Mouse (Mus musculus): ENCODE measurements around the gene Mvb12b. TPM values are rescaled to one million over a fixed set of nuclear protein-coding genes. Genes with fewer than 3 reads are reported as not detected.

Mvb12b gene
- polyA plus RNA-seq, 1 experiment from 2014 or later, result 14.0 TPM

GRCm38 (mm10) chr2:33818385-33818784 is 69.4 kb downstream of the Mvb12b start:
- no peak for DNase-seq (ENCODE audit: low spot score)
- ATAC-seq (replicated peaks; ENCODE audit: low FRiP score, low TSS enrichment, low read depth), result no peak
- Histone ChIP-seq H3K4me1 (replicated peaks; ENCODE audit: control insufficient read depth, insufficient read depth, low read length) (no peaks in the 10 kb centered on the region), H3K9ac (ENCODE audit: low read length) (no peak overlapping the region), H3K4me2 (ENCODE audit: low read length) (no peak overlapping the region), H3K36me3 (ENCODE audit: control insufficient read depth, insufficient read depth, low read length) (peaks cover 16% of the 10 kb centered on the region; the same call in 1 of the 2 replicates), H3K4me3 (ENCODE audit: low read depth, low read length) (no peak overlapping the region), H3K9me3 (ENCODE audit: control insufficient read depth, low read length) (no peaks in the 10 kb centered on the region), H3K27ac (ENCODE audit: low read depth) (no peak overlapping the region), H3K27me3 (replicated peaks; ENCODE audit: control insufficient read depth, insufficient read depth, low read length) (no peaks in the 10 kb centered on the region)
- 98% methylated on average over 2 of the region's 2 CpGs for WGBS

GRCm38 (mm10) chr2:33817663-33818346 is 69.9 kb downstream of the Mvb12b start:
- Histone ChIP-seq H3K4me3 (ENCODE audit: low read depth, low read length) (no peak overlapping the region), H3K9ac (ENCODE audit: low read length) (no peak overlapping the region), H3K27ac (ENCODE audit: low read depth) (no peak overlapping the region), H3K4me2 (ENCODE audit: low read length) (no peak overlapping the region), H3K4me1 (replicated peaks; ENCODE audit: control insufficient read depth, insufficient read depth, low read length) (no peaks in the 10 kb centered on the region), H3K36me3 (ENCODE audit: control insufficient read depth, insufficient read depth, low read length) (peaks cover 16% of the 10 kb centered on the region; the same call in 1 of the 2 replicates), H3K27me3 (replicated peaks; ENCODE audit: control insufficient read depth, insufficient read depth, low read length) (no peaks in the 10 kb centered on the region), H3K9me3 (ENCODE audit: control insufficient read depth, low read length) (no peaks in the 10 kb centered on the region)
- 78% methylated on average over 9 of the region's 9 CpGs for WGBS
- no peak for ATAC-seq (replicated peaks; ENCODE audit: low FRiP score, low TSS enrichment, low read depth)
- no peak for DNase-seq (ENCODE audit: low spot score)

GRCm38 (mm10) chr2:33817080-33817479 is 70.7 kb downstream of the Mvb12b start:
- Histone ChIP-seq H3K36me3 (ENCODE audit: control insufficient read depth, insufficient read depth, low read length) (peaks cover 16% of the 10 kb centered on the region; the same call in 1 of the 2 replicates), H3K9me3 (ENCODE audit: control insufficient read depth, low read length) (no peaks in the 10 kb centered on the region), H3K27me3 (replicated peaks; ENCODE audit: control insufficient read depth, insufficient read depth, low read length) (no peaks in the 10 kb centered on the region), H3K9ac (ENCODE audit: low read length) (no peak overlapping the region), H3K27ac (ENCODE audit: low read depth) (no peak overlapping the region), H3K4me1 (replicated peaks; ENCODE audit: control insufficient read depth, insufficient read depth, low read length) (no peaks in the 10 kb centered on the region), H3K4me2 (ENCODE audit: low read length) (no peak overlapping the region), H3K4me3 (ENCODE audit: low read depth, low read length) (no peak overlapping the region)
- no peak for ATAC-seq (replicated peaks; ENCODE audit: low FRiP score, low TSS enrichment, low read depth)
- DNase-seq (ENCODE audit: low spot score), result no peak
- WGBS, result 77% methylated on average over 4 of the region's 4 CpGs

- no peak for DNase-seq (ENCODE audit: low spot score)
- whole genome bisulfite sequencing, result 75% methylated on average over 8 of the region's 8 CpGs
Measured at GRCm38 (mm10) chr2:33814581-33814980, 73.2 kb downstream of the Mvb12b start.

GRCm38 (mm10) chr2:33813501-33814240 is 74.1 kb downstream of the Mvb12b start:
- H3K27ac ChIP-seq (ENCODE audit: low read depth), result no peak overlapping the region
- 54% methylated on average over 8 of the region's 8 CpGs for WGBS
- no peaks in the 10 kb centered on the region for H3K27me3 ChIP-seq (replicated peaks; ENCODE audit: control insufficient read depth, insufficient read depth, low read length)
- no peak overlapping the region for H3K9ac ChIP-seq (ENCODE audit: low read length)
- DNase-seq (ENCODE audit: low spot score) (no peak), ATAC-seq (replicated peaks; ENCODE audit: low FRiP score, low TSS enrichment, low read depth) (no peak)
- no peaks in the 10 kb centered on the region for H3K4me1 ChIP-seq (replicated peaks; ENCODE audit: control insufficient read depth, insufficient read depth, low read length)
- no peak overlapping the region for H3K4me3 ChIP-seq (ENCODE audit: low read depth, low read length)
- no peaks in the 10 kb centered on the region for H3K36me3 ChIP-seq (ENCODE audit: control insufficient read depth, insufficient read depth, low read length)
- no peak overlapping the region for H3K4me2 ChIP-seq (ENCODE audit: low read length)
- no peaks in the 10 kb centered on the region for H3K9me3 ChIP-seq (ENCODE audit: control insufficient read depth, low read length)

More at GRCm38 (mm10) chr2:33814581-33814980, 73.2 kb downstream of the Mvb12b start:
- Histone ChIP-seq H3K27me3 (replicated peaks; ENCODE audit: control insufficient read depth, insufficient read depth, low read length) (no peaks in the 10 kb centered on the region), H3K4me1 (replicated peaks; ENCODE audit: control insufficient read depth, insufficient read depth, low read length) (no peaks in the 10 kb centered on the region), H3K4me2 (ENCODE audit: low read length) (no peak overlapping the region), H3K27ac (ENCODE audit: low read depth) (no peak overlapping the region), H3K4me3 (ENCODE audit: low read depth, low read length) (no peak overlapping the region), H3K9ac (ENCODE audit: low read length) (no peak overlapping the region), H3K9me3 (ENCODE audit: control insufficient read depth, low read length) (no peaks in the 10 kb centered on the region), H3K36me3 (ENCODE audit: control insufficient read depth, insufficient read depth, low read length) (peaks cover 5% of the 10 kb centered on the region; the same call in 1 of the 2 replicates)
- no peak for ATAC-seq (replicated peaks; ENCODE audit: low FRiP score, low TSS enrichment, low read depth)

- Histone ChIP-seq H3K4me2 (ENCODE audit: low read length) (no peak overlapping the region), H3K4me1 (replicated peaks; ENCODE audit: control insufficient read depth, insufficient read depth, low read length) (no peaks in the 10 kb centered on the region), H3K36me3 (ENCODE audit: control insufficient read depth, insufficient read depth, low read length) (no peaks in the 10 kb centered on the region), H3K4me3 (ENCODE audit: low read depth, low read length) (no peak overlapping the region), H3K9me3 (ENCODE audit: control insufficient read depth, low read length) (no peaks in the 10 kb centered on the region), H3K27me3 (replicated peaks; ENCODE audit: control insufficient read depth, insufficient read depth, low read length) (no peaks in the 10 kb centered on the region), H3K9ac (ENCODE audit: low read length) (no peak overlapping the region), H3K27ac (ENCODE audit: low read depth) (no peak overlapping the region)
- ATAC-seq (replicated peaks; ENCODE audit: low FRiP score, low TSS enrichment, low read depth), result no peak
- no peak for DNase-seq (ENCODE audit: low spot score)
- WGBS, result 80% methylated on average over 11 of the region's 11 CpGs
Measured at GRCm38 (mm10) chr2:33812980-33813379, 74.8 kb downstream of the Mvb12b start.

GRCm38 (mm10) chr2:33811349-33811890 is 76.3 kb downstream of the Mvb12b start:
- H3K4me3 ChIP-seq (ENCODE audit: low read depth, low read length), result no peak overlapping the region
- WGBS, result 76% methylated on average over 17 of the region's 17 CpGs
- H3K27ac ChIP-seq (ENCODE audit: low read depth), result no peak overlapping the region
- no peaks in the 10 kb centered on the region for H3K36me3 ChIP-seq (ENCODE audit: control insufficient read depth, insufficient read depth, low read length)
- no peaks in the 10 kb centered on the region for H3K4me1 ChIP-seq (replicated peaks; ENCODE audit: control insufficient read depth, insufficient read depth, low read length)
- H3K9me3 ChIP-seq (ENCODE audit: control insufficient read depth, low read length), result no peaks in the 10 kb centered on the region
- no peak overlapping the region for H3K4me2 ChIP-seq (ENCODE audit: low read length)
- DNase-seq (ENCODE audit: low spot score), result no peak
- no peak overlapping the region for H3K9ac ChIP-seq (ENCODE audit: low read length)
- no peak for ATAC-seq (replicated peaks; ENCODE audit: low FRiP score, low TSS enrichment, low read depth)
- H3K27me3 ChIP-seq (replicated peaks; ENCODE audit: control insufficient read depth, insufficient read depth, low read length), result no peaks in the 10 kb centered on the region

- Histone ChIP-seq H3K27me3 (replicated peaks; ENCODE audit: control insufficient read depth, insufficient read depth, low read length) (no peaks in the 10 kb centered on the region), H3K36me3 (ENCODE audit: control insufficient read depth, insufficient read depth, low read length) (no peaks in the 10 kb centered on the region), H3K9me3 (ENCODE audit: control insufficient read depth, low read length) (no peaks in the 10 kb centered on the region), H3K4me1 (replicated peaks; ENCODE audit: control insufficient read depth, insufficient read depth, low read length) (no peaks in the 10 kb centered on the region), H3K4me2 (ENCODE audit: low read length) (no peak overlapping the region), H3K27ac (ENCODE audit: low read depth) (no peak overlapping the region), H3K9ac (ENCODE audit: low read length) (no peak overlapping the region), H3K4me3 (ENCODE audit: low read depth, low read length) (no peak overlapping the region)
- DNase-seq (ENCODE audit: low spot score), result no peak
- 95% methylated on average over 3 of the region's 3 CpGs for WGBS
- no peak for ATAC-seq (replicated peaks; ENCODE audit: low FRiP score, low TSS enrichment, low read depth)
Measured at GRCm38 (mm10) chr2:33809081-33809480, 78.7 kb downstream of the Mvb12b start.
